Mouse (Mus musculus) heart, embryonic 13.5 days (tissue): Measurements from ENCODE around the gene Wsb2. TPM values are rescaled to one million over a fixed set of nuclear protein-coding genes. Genes with fewer than 3 reads are reported as not detected.
A peak's percentile ranks its signal among the peaks of the same experiment; 100 is the strongest.

Experiments
- ATAC-seq: fragments of 200-750 bp; cut with Nextera tagmentation; 2 replicates; pipeline ENCODE4 v1.8.0; 2017; ENCODE audit warnings: moderate TSS enrichment; ENCODE audit not compliant: insufficient number of reproducible peaks, low FRiP score, low TSS enrichment; ENCODE audit errors: extremely low read depth
- H3K27ac ChIP-seq: fragments of 300-500 bp; sonication (generic); replicated peaks from 2 replicates; pipeline ENCODE4 v1.5.1; 2015; ENCODE audit warnings: moderate library complexity, mild to moderate bottlenecking, inconsistent platforms
- H3K27me3 ChIP-seq: fragments of 300-500 bp; sonication (generic); replicated peaks from 2 replicates; pipeline ENCODE4 v1.6.1; 2015; ENCODE audit warnings: mild to moderate bottlenecking, inconsistent platforms
- H3K36me3 ChIP-seq: fragments of 300-500 bp; sonication (generic); 2 replicates; pipeline ENCODE4 v1.6.1; 2015; ENCODE audit warnings: mild to moderate bottlenecking, inconsistent platforms
- H3K4me1 ChIP-seq: fragments of 300-500 bp; sonication (generic); 2 replicates; pipeline ENCODE4 v1.6.1; 2015; ENCODE audit warnings: inconsistent platforms
- H3K4me2 ChIP-seq: fragments of 300-500 bp; sonication (generic); 2 replicates; pipeline ENCODE4 v1.6.1; 2015; ENCODE audit warnings: inconsistent platforms, mild to moderate bottlenecking, moderate library complexity
- H3K4me3 ChIP-seq: fragments of 300-500 bp; sonication (generic); 2 replicates; pipeline ENCODE4 v1.5.1; 2015; ENCODE audit warnings: moderate library complexity, mild to moderate bottlenecking, inconsistent platforms
- H3K9ac ChIP-seq: fragments of 300-500 bp; sonication (generic); 2 replicates; pipeline ENCODE4 v1.6.1; 2015; ENCODE audit warnings: inconsistent platforms, mild to moderate bottlenecking, moderate library complexity
- H3K9me3 ChIP-seq: fragments of 300-500 bp; sonication (generic); 2 replicates; pipeline ENCODE4 v1.6.1; 2016; ENCODE audit warnings: inconsistent platforms
- WGBS: fragments of 180-500 bp; shearing (Covaris S2); methylation state at CpG from one replicate; pipeline ENCODE4 v1.1.7; 2015; ENCODE audit warnings: mixed read lengths; 5-methylcytosine and 5-hydroxymethylcytosine counted together
- polyA plus RNA-seq: library from polyadenylated mRNA; unstranded; fragments of >200 nt; fragmentation: Nextera tagmentation; extraction: Ambion mirVana; gene quantifications from 2 replicates; pipeline ENCODE4 v1.2.1, GENCODE M21; 2015

The Wsb2 gene
- polyA plus RNA-seq, 1 experiment from 2014 or later = 74.2 TPM

DNA sequence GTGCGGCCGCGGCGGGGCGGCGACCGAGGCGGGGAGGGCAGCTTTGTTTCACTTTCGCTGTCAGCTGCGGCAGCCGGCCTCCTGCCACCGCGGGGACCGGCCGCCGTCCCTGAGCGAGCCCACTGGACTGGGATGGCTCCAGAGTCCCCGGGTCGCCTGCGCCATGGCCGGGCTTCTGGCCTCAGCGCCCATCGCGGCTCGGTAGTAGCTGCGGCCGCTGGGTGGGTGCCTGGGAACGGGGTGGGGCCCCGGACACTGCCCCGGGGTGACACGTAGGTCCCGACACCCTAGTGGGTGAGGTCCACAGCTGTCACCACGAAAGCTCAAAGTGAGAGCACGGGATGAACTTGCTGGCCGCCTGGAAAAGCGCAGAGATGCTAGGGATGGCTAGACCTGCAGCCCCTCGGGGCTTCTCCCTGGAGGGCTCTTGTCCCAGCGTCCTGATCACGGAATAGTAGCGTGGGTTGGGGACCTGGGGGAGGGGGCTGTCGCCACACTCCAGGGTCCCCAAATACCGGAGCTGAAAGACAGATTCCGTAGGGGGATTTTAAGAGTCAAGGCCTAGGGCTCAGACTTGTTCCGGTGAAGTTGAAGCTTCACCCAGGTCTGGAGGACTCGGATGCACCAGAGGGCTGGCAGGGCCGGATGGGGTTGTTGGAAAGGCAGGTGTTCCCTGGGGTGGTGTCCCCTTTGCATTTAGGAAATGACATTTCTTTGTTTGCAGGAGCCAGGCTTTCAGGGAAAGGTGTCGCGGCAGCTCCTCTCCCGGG, 559 bp downstream of the Wsb2 start:
- Histone ChIP-seq H3K4me2 (peak overlapping the region; percentile 91), H3K9me3 (no peaks in the 10 kb centered on the region), H3K9ac (peak overlapping the region; percentile 99), H3K4me3 (peak overlapping the region; percentile 99), H3K27me3 (no peaks in the 10 kb centered on the region), H3K4me1 (peaks cover 66% of the 10 kb centered on the region), H3K27ac (peak overlapping the region; percentile 98), H3K36me3 (peaks cover 4% of the 10 kb centered on the region; the same call in 1 of the 2 replicates)
- peak; percentile 48; the same call in 1 of the 2 replicates for ATAC-seq
- under 1% methylated on average over 49 of the region's 49 CpGs for WGBS

DNA sequence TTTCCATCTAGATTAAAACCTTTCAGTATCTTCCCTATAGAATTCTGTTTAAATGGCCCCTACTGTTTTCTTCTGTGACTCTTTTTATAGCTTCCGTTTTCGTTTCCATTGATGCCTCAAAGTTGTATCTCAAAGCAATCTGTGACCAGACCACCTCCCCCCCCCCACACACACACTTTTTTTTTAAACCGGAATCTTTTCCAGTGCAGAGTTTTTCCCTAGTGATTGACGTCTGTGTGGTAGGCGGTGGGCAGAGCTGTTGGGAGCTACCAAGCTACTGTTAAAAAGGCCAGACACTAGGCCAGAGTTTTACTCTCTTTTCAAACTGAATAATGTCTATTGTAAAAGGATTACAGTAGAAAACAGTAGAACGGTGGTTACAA, 1.1 kb downstream of the Wsb2 start:
- Histone ChIP-seq H3K36me3 (no peaks in the 10 kb centered on the region), H3K4me3 (peak overlapping the region; percentile 99), H3K9me3 (no peaks in the 10 kb centered on the region), H3K4me2 (peak overlapping the region; percentile 91), H3K9ac (peak overlapping the region; percentile 99), H3K27me3 (no peaks in the 10 kb centered on the region), H3K27ac (peak overlapping the region; percentile 98), H3K4me1 (peaks cover 71% of the 10 kb centered on the region)
- no peak for ATAC-seq
- 10% methylated on average over 6 of the region's 6 CpGs for whole genome bisulfite sequencing

DNA sequence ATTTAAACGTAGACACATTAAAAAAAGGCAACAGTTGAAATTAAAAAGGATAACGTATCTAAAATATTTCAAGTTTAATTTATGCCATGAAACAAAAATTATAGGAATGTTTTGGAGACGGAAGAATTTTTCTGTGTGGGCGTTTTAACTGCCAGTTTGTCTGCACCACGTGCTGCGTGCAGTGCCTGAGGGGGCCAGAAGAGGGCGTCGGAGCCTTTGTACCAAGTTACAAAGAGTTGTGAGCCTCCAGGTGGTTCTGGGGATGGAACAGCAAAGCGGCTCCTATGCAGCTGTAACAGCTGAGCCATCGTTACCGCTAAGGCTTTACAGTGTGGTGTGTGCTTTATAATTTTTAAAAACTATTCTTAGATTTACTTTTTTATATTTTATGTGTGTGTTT, 1.6 kb downstream of the Wsb2 start:
- Histone ChIP-seq H3K9me3 (no peaks in the 10 kb centered on the region), H3K9ac (peak overlapping the region; percentile 99), H3K36me3 (peaks cover 5% of the 10 kb centered on the region), H3K4me2 (peak overlapping the region; percentile 91), H3K4me1 (peaks cover 76% of the 10 kb centered on the region), H3K27ac (no peak overlapping the region), H3K4me3 (peak overlapping the region; percentile 99), H3K27me3 (no peaks in the 10 kb centered on the region)
- ATAC-seq = no peak
- 41% methylated on average over 11 of the region's 11 CpGs for WGBS

DNA sequence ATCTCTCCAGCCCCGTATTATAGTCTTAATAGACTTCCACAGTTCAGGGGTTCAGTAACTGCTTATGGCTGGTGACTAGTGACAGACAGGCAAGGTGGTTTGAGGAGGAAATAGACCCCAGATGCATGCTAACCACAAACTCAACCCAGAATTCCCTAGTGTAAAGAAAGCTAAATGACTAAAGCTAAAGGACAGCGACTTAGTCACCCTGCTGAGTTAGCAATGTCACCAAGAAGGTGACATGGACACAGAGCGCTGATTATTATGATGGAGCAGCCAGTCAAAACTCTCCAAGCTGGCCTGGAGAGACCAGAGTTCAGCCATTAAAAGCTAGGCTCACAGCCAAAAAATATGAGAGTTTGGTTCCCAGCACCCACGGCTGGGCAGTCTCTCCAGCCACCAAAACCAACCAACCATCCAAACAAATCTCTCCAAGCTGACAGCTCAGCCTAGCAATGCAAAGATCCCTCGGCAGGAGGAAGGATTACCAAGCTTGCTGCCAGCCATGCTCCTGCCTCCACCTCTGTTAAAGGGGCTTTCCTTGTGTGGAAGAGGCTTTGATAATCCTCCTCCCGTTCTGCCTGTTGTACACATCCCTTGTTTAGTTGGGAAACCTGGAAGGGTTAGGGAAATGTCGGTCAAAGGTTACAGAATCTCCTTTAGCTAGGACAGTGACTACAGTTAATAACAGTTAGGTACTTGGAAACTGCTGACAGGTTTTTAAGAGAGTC, 2.6 kb downstream of the Wsb2 start:
- 37% methylated on average over 7 of the region's 7 CpGs for WGBS

DNA sequence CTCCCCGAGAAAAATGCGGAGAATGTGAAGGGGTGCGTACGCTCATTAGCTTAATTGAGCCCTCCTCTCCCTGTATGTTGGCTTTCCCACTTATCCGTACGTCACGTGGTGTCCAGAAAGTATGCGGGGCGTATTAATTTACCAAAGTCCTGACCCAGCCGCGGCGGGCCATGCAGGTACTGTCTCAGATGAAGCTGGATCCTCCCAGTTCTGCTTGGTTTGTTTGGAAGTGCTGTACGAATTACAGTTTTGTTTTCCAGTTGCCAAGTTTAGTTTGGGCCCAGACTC, 3.1 kb downstream of the Wsb2 start:
- no peaks in the 10 kb centered on the region for H3K27me3 ChIP-seq

More for the DNA sequence above, 2.6 kb downstream of the Wsb2 start:
- Histone ChIP-seq H3K4me2 (peak overlapping the region; percentile 91), H3K4me1 (peaks cover 82% of the 10 kb centered on the region), H3K36me3 (peaks cover 14% of the 10 kb centered on the region), H3K4me3 (0 out of 2 replicates have a peak overlapping the region, but pooled peaks have one; percentile 9), H3K27me3 (no peaks in the 10 kb centered on the region), H3K9me3 (no peaks in the 10 kb centered on the region), H3K9ac (peak overlapping the region; percentile 55), H3K27ac (peak overlapping the region; percentile 89)
- no peak for ATAC-seq

DNA sequence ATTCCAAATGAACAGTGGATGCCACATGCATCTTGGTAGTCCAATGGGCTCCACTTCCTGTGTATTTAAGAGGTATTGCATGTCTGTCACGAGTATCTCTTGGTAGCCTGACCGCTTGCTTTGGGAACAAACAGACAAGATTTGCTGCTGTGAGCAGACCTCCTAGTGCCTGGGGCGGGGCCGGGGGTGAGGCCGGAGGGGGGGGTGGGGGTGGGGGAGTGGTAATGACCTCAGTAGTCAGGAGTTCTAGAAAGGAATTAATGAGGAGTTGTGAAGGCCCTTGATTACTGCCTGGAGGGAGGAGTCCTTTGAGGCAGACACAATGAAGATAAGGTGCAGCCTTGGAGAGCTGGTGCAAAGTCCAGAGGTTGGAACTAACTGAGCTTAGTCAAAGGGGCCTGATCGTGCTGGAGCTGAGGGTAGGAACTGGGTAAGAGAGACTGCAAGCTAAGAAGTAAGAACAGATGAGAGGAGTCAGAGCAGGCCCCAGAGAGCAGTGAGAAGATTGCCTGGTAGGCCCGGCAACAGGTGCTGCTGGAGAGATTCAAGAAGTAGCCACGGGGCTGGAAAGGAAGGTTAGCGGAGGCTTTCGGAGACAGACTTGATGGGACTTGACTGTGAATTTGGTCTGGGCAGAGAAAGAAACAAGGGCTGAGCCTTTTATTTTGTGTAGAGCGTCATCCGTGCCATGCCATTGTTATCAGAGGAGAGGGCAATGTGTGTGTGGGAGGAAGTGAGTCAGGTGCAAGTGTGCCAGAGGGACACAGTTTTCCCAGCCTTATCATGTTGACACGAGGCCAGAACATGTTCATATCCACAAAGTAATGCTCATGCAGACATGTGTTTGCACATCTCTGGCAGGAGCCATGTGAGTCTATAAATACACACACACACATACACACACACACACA, 3.8 kb downstream of the Wsb2 start:
- WGBS = 20% methylated on average over 13 of the region's 13 CpGs

More for the DNA sequence above, 3.1 kb downstream of the Wsb2 start:
- peaks cover 19% of the 10 kb centered on the region for H3K36me3 ChIP-seq
- H3K4me1 ChIP-seq = peaks cover 79% of the 10 kb centered on the region
- ATAC-seq = no peak
- peak overlapping the region; percentile 89 for H3K27ac ChIP-seq
- WGBS = 50% methylated on average over 13 of the region's 13 CpGs
- H3K4me3 ChIP-seq = 0 out of 2 replicates have a peak overlapping the region, but pooled peaks have one; percentile 9
- peak overlapping the region; percentile 91 for H3K4me2 ChIP-seq
- peak overlapping the region; percentile 55; the same call in 1 of the 2 replicates for H3K9ac ChIP-seq
- H3K9me3 ChIP-seq = no peaks in the 10 kb centered on the region

DNA sequence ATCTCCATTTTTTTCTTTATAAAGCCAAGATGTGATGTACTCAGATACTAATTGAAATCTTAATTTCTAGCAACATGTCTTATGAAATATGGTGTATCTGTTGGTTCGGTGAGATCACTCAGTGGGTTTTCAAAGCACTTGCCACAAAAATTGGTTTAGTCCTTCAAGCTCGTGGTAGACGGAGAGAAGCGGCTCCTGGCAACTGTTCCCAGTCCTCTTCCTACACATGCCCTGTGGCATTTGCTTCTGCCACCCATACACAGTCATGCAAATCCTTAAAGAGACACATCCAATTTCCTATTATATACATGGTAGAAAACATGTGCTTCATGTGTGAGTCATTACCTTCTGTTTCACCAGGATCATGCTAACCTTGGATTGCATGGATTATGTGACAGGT, 4.5 kb downstream of the Wsb2 start:
- ATAC-seq = no peak
- H3K4me2 ChIP-seq = peak overlapping the region; percentile 91; the same call in 1 of the 2 replicates

More for the DNA sequence above, 3.8 kb downstream of the Wsb2 start:
- Histone ChIP-seq H3K36me3 (peaks cover 26% of the 10 kb centered on the region), H3K4me3 (peak overlapping the region; percentile 5; the same call in 1 of the 2 replicates), H3K4me1 (peaks cover 71% of the 10 kb centered on the region), H3K9me3 (no peaks in the 10 kb centered on the region), H3K4me2 (peak overlapping the region; percentile 91), H3K27ac (peak overlapping the region; percentile 89), H3K9ac (peak overlapping the region; percentile 60), H3K27me3 (no peaks in the 10 kb centered on the region)
- ATAC-seq = no peak

DNA sequence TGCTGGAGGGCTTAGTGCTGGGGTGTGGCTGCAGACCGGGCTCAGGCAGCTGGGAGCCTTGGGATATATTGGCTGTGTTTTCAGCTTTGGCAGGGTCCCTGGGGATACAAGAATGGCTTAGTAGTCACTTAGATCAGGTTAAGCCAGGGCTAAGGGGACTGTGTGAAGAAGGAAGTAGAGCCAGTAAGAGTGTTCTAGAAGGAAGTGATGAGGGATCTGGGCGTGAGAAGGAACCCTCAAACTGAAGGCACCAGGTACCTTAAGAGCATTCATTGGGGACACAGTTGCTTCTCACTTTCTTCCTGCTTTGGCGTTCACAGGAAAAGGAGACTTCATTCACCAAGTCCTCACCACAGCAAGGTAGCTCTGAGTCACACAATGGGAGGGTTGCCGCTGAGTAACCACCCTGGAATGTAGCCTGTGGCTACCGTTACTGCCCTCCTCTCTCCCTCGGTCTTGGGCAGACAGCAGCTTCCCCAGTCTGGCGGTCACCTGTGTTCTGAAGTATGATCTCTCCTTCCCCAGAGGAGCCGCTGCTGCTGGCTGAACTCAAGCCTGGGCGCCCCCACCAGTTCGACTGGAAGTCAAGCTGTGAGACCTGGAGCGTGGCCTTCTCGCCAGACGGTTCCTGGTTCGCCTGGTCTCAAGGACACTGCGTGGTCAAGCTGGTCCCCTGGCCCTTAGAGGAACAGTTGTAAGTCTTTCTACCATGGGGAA, 6.1 kb downstream of the Wsb2 start:
- peaks cover 63% of the 10 kb centered on the region for H3K4me1 ChIP-seq

More for the DNA sequence above, 4.5 kb downstream of the Wsb2 start:
- Histone ChIP-seq H3K27me3 (no peaks in the 10 kb centered on the region), H3K9ac (no peak overlapping the region), H3K4me3 (no peak overlapping the region), H3K27ac (peak overlapping the region; percentile 89), H3K36me3 (peaks cover 33% of the 10 kb centered on the region), H3K4me1 (peaks cover 64% of the 10 kb centered on the region), H3K9me3 (no peaks in the 10 kb centered on the region)
- WGBS = 79% methylated on average over 4 of the region's 4 CpGs

DNA sequence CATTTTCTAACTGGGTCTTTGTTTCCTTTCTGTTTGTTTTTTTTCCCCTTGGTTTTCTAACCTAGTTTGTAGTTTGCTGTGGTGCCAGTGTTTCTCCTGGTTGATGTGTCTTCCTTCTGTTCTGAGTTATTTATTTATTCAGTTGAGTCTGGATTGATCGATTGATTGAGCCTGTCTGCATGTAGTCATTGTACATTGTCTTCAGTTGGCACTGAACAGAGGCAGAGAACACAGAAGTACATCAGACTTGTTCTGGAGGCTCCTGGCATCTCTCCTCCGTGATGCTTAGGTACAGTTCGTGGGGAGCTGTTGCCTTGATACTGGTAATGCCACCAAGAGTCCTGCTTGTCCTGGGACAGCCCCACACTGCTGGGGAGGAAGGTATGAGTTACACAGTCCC, 7.7 kb downstream of the Wsb2 start:
- WGBS = 77% methylated on average over 3 of the region's 3 CpGs
- Histone ChIP-seq H3K4me2 (no peak overlapping the region), H3K9ac (no peak overlapping the region), H3K27ac (no peak overlapping the region), H3K4me1 (peaks cover 50% of the 10 kb centered on the region), H3K4me3 (no peak overlapping the region), H3K27me3 (no peaks in the 10 kb centered on the region), H3K36me3 (peaks cover 66% of the 10 kb centered on the region), H3K9me3 (no peaks in the 10 kb centered on the region)
- no peak for ATAC-seq

More for the DNA sequence above, 6.1 kb downstream of the Wsb2 start:
- Histone ChIP-seq H3K36me3 (peaks cover 50% of the 10 kb centered on the region), H3K27me3 (no peaks in the 10 kb centered on the region), H3K4me3 (no peak overlapping the region), H3K27ac (peak overlapping the region; percentile 53), H3K9ac (peak overlapping the region; percentile 50), H3K9me3 (no peaks in the 10 kb centered on the region), H3K4me2 (peak overlapping the region; percentile 18; the same call in 1 of the 2 replicates)
- 33% methylated on average over 15 of the region's 15 CpGs for WGBS
- ATAC-seq = no peak

DNA sequence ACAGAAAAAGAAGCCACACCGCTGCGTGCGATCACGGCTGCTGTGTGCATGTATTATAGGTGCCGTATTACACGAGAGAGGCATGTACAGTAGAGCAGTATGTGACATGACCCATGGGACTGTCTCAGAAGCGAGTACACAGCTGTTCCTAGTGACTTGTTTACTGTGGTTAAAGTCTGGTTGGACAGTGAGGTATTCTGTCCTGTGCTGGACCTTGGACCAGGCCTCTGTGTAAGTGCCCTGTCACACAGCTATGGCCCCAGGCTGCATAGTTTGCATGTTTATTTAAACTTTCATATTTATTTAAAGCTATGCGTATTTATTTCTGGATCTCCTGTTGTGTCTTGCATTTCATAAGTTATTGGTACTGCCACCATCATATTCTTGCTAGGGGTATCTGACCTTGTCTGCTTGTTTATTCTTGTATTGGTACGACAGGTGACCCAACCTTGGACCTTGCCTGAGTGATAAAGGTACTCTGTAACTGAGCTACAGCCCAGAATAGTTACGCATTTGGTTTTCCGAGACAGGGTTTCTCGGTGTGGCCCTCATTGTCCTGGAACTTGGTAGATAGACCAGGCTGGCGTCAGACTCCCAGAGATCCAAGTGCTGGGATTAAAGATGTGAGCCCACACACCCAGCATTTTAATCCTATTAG, 8.9 kb downstream of the Wsb2 start:
- Histone ChIP-seq H3K36me3 (peaks cover 78% of the 10 kb centered on the region), H3K27me3 (no peaks in the 10 kb centered on the region), H3K9me3 (no peaks in the 10 kb centered on the region), H3K4me1 (peaks cover 42% of the 10 kb centered on the region), H3K27ac (no peak overlapping the region), H3K4me3 (no peak overlapping the region), H3K9ac (no peak overlapping the region), H3K4me2 (no peak overlapping the region)
- ATAC-seq = no peak
- WGBS = 88% methylated on average over 13 of the region's 13 CpGs
